Mouse (Mus musculus): ENCODE measurements around the gene C77080. TPM values are rescaled to one million over a fixed set of nuclear protein-coding genes. Genes with fewer than 3 reads are reported as not detected.

C77080 gene
- polyA plus RNA-seq, 1 experiment: 39.3 TPM

DNA sequence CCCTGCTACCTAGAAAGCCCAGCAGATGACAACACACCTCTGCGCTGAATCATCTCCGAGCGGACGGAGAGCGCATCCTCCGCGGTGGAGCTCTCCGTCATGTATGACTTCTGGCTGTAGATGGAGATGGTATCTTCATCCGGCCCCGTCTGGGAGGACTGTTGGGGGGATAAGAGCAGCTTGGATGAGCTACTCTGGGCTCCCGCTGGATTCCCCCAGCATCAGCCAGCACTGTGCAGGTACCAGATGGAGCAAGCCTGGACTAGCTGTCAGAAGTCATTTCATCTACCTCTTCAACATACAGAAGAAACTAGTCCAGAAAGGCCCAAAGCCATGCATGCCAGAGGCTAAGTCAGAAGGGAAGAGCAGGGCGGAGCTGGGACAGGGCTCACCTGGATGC is 35.9 kb downstream of the C77080 start:
- no peak for TF ChIP-seq POLR2A (IDR thresholded peaks at IDR 0.05; ENCODE audit: low read depth, low read length)
- TF ChIP-seq CTCF (conservative IDR thresholded peaks at IDR 0.05; ENCODE audit: insufficient read depth, insufficient read length, low read depth, low read length): no peak
- DNase-seq: no peak
- Histone ChIP-seq H3K4me3 (ENCODE audit: insufficient read depth, low read depth, low read length) (no peak overlapping the region), H3K4me1 (ENCODE audit: control insufficient read depth, insufficient read depth, low read length) (no peaks in the 10 kb centered on the region), H3K36me3 (ENCODE audit: control insufficient read depth, insufficient read depth, low read length) (peaks cover 2% of the 10 kb centered on the region), H3K27ac (ENCODE audit: insufficient read depth, low read depth, low read length) (no peak overlapping the region), H3K27me3 (replicated peaks; ENCODE audit: control insufficient read depth, insufficient read depth, low read length) (no peaks in the 10 kb centered on the region)
- 93% methylated on average over 12 of the region's 12 CpGs for WGBS

DNA sequence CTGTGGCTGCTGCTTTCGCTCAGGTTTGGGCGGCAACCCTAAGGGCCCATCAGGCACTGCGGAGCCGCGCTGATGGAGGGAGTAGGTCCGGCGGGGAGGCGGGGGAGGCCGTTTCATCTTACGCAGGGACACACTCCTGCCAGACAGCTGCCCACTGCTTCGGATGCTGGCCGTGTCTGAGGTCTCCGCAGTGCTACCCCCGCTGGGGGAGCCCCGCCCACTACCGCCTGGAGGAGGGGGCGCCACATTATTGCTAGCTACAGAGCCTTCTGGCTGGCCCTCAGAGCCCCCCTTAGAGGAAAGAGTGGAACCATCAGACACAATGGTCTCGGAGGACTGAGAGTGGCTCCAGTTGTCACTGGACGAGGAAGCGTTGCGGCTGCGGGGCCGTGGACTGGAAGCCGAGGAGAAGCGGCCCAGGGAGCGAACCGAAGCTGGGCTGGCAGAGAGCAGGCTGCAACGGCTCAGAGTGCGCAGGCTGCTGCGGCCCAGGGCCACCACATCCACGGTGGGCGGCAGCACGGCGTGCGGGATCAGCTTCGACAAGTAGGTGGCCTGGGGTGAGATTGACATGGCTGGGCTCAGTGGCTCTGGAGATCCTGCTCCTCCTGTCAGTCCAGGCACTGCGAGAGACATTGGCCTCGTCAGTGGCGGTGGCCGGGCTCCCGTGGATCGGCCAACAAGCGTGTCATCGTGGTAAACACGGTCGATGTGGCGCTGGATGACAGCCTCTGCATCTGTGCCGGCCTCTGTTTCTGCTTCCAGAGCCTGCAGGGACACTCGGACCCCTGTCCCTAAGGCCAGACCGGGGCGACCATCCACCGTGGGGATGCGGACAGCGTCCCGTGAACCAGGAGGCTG is 37.6 kb downstream of the C77080 start:
- Histone ChIP-seq H3K27ac (ENCODE audit: insufficient read depth, low read depth, low read length) (no peak overlapping the region), H3K36me3 (ENCODE audit: control insufficient read depth, insufficient read depth, low read length) (peaks cover 2% of the 10 kb centered on the region), H3K27me3 (replicated peaks; ENCODE audit: control insufficient read depth, insufficient read depth, low read length) (no peaks in the 10 kb centered on the region), H3K4me1 (ENCODE audit: control insufficient read depth, insufficient read depth, low read length) (no peaks in the 10 kb centered on the region), H3K4me3 (ENCODE audit: insufficient read depth, low read depth, low read length) (no peak overlapping the region)
- 75% methylated on average over 55 of the region's 55 CpGs for WGBS
- TF ChIP-seq CTCF (conservative IDR thresholded peaks at IDR 0.05; ENCODE audit: insufficient read depth, insufficient read length, low read depth, low read length) (no peak), POLR2A (IDR thresholded peaks at IDR 0.05; ENCODE audit: low read depth, low read length) (no peak)
- no peak for DNase-seq

DNA sequence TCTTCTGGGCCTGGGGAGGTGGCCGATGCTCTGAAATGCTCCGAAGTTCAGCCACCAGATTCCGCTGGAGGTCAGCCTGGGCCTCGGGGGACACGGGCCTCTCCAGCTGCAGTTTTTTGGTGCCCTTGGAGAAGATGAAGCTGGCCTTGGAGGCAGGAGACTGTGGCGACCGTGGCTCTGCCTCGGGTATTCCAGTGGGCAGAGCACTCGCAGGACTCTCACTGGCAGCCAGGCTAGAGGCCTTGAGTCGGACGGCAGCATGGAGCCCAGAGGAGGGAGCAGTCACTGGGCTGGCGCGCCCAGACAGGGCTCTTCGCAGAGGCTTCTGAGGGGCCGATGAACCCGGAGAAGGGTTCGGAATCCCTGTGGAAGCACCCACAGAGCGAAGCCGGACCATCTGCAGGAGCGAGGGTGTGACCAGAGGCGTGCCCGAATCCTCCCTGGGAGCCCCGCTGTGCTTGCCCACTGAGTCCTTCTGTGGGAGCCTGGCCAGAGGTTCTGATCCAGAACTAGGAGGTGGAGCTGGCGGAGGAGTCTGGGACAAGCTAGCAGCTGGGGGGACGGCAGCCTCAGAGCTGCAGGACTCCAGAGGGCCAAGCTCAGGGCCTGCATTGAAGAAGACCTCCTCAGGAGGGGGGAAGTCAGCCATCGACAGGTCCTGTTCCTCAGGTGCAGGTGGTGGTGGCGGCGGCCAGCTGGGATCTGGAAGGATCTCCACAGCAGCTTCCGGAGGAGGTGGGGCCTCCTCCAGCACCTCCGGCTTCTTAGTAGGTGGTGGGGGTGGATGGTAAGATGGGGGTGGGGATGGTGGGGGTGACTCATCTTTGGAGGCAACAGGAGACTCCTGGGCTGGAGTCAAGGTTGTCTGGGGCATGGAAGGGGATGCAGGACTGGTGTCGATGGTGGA is 38.9 kb downstream of the C77080 start:
- Histone ChIP-seq H3K4me1 (ENCODE audit: control insufficient read depth, insufficient read depth, low read length) (no peaks in the 10 kb centered on the region), H3K36me3 (ENCODE audit: control insufficient read depth, insufficient read depth, low read length) (peaks cover 2% of the 10 kb centered on the region), H3K27me3 (replicated peaks; ENCODE audit: control insufficient read depth, insufficient read depth, low read length) (no peaks in the 10 kb centered on the region), H3K4me3 (ENCODE audit: insufficient read depth, low read depth, low read length) (no peak overlapping the region), H3K27ac (ENCODE audit: insufficient read depth, low read depth, low read length) (no peak overlapping the region)
- WGBS: 87% methylated on average over 31 of the region's 31 CpGs
- no peak for DNase-seq
- TF ChIP-seq POLR2A (IDR thresholded peaks at IDR 0.05; ENCODE audit: low read depth, low read length) (no peak), CTCF (conservative IDR thresholded peaks at IDR 0.05; ENCODE audit: insufficient read depth, insufficient read length, low read depth, low read length) (no peak)

DNA sequence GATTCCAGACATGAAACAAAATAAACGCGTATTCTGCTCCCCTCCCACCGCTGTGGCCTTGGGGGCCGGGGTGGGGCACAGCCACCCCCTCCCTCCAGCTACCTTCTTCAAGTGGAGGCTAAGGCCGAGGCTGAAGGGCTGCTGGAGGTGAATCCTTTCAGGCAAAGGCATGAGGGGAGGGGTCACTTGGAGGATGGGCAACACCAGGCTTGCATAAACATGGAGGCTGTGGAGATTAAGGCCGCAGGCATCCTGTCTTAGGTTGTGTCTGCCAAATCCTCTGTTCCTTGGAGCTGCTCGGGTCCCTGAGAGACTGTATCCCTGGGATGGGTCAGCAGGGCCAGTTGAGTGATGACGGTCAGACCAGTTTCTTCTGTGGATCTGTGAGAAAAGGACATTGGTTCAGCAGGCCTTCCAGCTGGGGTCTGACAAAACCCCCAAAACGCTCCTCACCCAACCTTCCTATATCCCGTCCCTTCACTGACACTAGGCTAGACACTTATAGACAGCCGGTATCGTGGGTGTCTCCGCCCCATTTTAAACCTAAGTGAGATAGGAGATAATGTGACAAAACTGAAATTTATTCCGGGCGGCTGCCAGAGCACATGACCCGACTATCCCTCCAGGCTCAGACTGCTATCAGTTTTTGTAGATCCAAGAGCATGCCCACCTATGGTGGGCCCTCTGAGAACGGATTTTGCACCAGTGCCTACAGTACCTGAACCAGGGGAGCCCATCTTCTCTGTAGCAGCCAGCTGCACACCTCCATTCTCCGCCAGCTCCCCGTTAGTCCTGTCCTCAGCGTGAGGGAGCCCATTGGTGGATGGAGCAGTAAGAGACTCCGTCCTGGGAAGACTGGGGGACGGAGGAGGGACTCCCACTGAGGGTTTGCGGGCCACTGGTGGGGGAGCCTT is 39.9 kb downstream of the C77080 start:
- TF ChIP-seq POLR2A (IDR thresholded peaks at IDR 0.05; ENCODE audit: low read depth, low read length) (no peak), CTCF (conservative IDR thresholded peaks at IDR 0.05; ENCODE audit: insufficient read depth, insufficient read length, low read depth, low read length) (no peak)
- Histone ChIP-seq H3K4me1 (ENCODE audit: control insufficient read depth, insufficient read depth, low read length) (no peaks in the 10 kb centered on the region), H3K36me3 (ENCODE audit: control insufficient read depth, insufficient read depth, low read length) (peaks cover 2% of the 10 kb centered on the region), H3K27ac (ENCODE audit: insufficient read depth, low read depth, low read length) (no peak overlapping the region), H3K4me3 (ENCODE audit: insufficient read depth, low read depth, low read length) (no peak overlapping the region), H3K27me3 (replicated peaks; ENCODE audit: control insufficient read depth, insufficient read depth, low read length) (no peaks in the 10 kb centered on the region)
- no peak for DNase-seq
- WGBS: 83% methylated on average over 23 of the region's 23 CpGs

DNA sequence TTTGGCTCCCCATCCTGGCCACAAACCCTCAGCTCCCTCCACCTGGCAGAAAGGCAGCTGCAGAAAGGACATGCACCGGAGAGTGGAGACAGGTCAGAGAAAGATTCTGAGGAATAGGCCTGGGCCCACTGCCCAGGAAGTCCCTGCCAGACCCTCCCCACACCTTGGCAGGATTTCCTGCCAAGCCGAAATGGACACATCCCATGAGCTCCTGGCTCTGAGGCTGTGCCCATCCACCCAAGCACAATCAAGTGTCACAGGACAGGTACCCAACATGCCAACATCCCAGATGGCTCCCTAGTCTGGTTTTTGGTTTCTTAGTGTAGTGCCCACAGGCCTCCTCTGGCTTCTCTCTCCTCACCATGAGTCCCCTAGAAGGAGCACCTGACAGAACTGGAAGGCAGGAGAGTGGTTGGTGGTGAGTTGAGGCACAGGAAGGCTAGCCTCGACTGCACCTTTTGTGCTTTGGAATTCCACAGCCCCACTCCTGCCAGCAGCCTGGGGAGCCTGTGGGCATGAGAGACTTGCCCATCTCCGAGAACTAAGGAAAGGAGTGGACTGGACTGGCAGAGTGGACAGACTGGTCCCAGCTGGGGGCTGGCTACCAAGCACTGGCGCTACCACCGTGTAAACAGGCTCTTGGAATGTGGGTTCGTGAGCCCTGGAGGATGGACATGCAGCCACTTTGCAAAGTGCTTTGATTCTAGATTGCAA is 40.7 kb downstream of the C77080 start:
- Histone ChIP-seq H3K36me3 (ENCODE audit: control insufficient read depth, insufficient read depth, low read length) (peaks cover 2% of the 10 kb centered on the region), H3K27ac (ENCODE audit: insufficient read depth, low read depth, low read length) (no peak overlapping the region), H3K4me1 (ENCODE audit: control insufficient read depth, insufficient read depth, low read length) (no peaks in the 10 kb centered on the region), H3K4me3 (ENCODE audit: insufficient read depth, low read depth, low read length) (no peak overlapping the region), H3K27me3 (replicated peaks; ENCODE audit: control insufficient read depth, insufficient read depth, low read length) (no peaks in the 10 kb centered on the region)
- 62% methylated on average over 7 of the region's 7 CpGs for WGBS
- TF ChIP-seq POLR2A (IDR thresholded peaks at IDR 0.05; ENCODE audit: low read depth, low read length): no peak
- no peak for TF ChIP-seq CTCF (conservative IDR thresholded peaks at IDR 0.05; ENCODE audit: insufficient read depth, insufficient read length, low read depth, low read length)
- no peak for DNase-seq

DNA sequence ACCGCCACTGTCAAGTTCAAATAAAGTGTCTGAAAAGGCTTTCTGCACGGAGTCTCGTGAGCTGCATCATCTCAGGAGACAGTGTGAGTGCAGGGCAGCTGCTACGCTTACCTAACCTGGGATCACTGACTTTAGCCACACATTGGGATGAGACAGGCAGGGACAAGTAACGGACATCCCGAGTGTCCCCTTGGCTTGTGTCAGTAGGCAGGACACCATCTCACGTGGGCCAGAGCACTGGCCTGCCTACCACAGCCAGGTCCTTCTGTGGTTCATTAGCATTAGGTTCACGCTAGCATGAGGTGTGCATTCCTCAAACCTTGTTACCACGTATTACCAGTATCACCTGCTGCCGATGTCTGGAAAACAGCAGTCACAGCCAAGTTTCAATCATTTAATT is 42.0 kb downstream of the C77080 start:
- no peak for TF ChIP-seq POLR2A (IDR thresholded peaks at IDR 0.05; ENCODE audit: low read depth, low read length)
- TF ChIP-seq CTCF (conservative IDR thresholded peaks at IDR 0.05; ENCODE audit: insufficient read depth, insufficient read length, low read depth, low read length): no peak
- no peak for DNase-seq
- no peaks in the 10 kb centered on the region for H3K4me1 ChIP-seq (ENCODE audit: control insufficient read depth, insufficient read depth, low read length)
- H3K27me3 ChIP-seq (replicated peaks; ENCODE audit: control insufficient read depth, insufficient read depth, low read length): no peaks in the 10 kb centered on the region
- H3K36me3 ChIP-seq (ENCODE audit: control insufficient read depth, insufficient read depth, low read length): peaks cover 2% of the 10 kb centered on the region
- 77% methylated on average over 10 of the region's 10 CpGs for WGBS
- H3K27ac ChIP-seq (ENCODE audit: insufficient read depth, low read depth, low read length): no peak overlapping the region
- no peak overlapping the region for H3K4me3 ChIP-seq (ENCODE audit: insufficient read depth, low read depth, low read length)
